Mouse (Mus musculus): ENCODE measurements around the gene Clasp1. TPM values are rescaled to one million over a fixed set of nuclear protein-coding genes. Genes with fewer than 3 reads are reported as not detected.

Clasp1 gene
- polyA plus RNA-seq (2021; fragmentation: Nextera tagmentation): 22.0 and 30.7 TPM in 2 replicates
- long read RNA-seq, experiment 1, full-length matches to known transcripts: 8 of 18 reads
- long read RNA-seq, experiment 1, partial matches to known transcripts: 8 of 18 reads
- long read RNA-seq, experiment 1, other reads (novel, unspliced or antisense): 2 of 18 reads
- long read RNA-seq, experiment 2, full-length matches to known transcripts: 21 of 47 reads
- long read RNA-seq, experiment 2, partial matches to known transcripts: 15 of 47 reads
- long read RNA-seq, experiment 2, other reads (novel, unspliced or antisense): 11 of 47 reads

GRCm38 (mm10) chr1:118388757-118389453 lies at the start of gene Clasp1:
TSS of gene Clasp1 (plus strand) at chr1:118389058.

GRCm38 (mm10) chr1:118627781-118628464 lies 239.1 kb downstream of the Clasp1 start, which contains the start of gene Tfcp2l1:
TSS of gene Tfcp2l1 (plus strand) at chr1:118627945.

Other genes with a start within 250 kb of the Clasp1 start
- not detected in 2 replicates for gene Gm29106, start 212.5 kb upstream of the Clasp1 start, polyA plus RNA-seq (2021; fragmentation: Nextera tagmentation)
- 197 and 228 TPM in 2 replicates for gene Tsn, start 77.3 kb upstream of the Clasp1 start, polyA plus RNA-seq (2021; fragmentation: Nextera tagmentation)
- gene Nifk, start 67.2 kb upstream of the Clasp1 start, polyA plus RNA-seq (2021; fragmentation: Nextera tagmentation): 36.0 and 40.3 TPM in 2 replicates
- 2.3 and 3.3 TPM in 2 replicates for gene Tfcp2l1, start 238.9 kb downstream of the Clasp1 start, polyA plus RNA-seq (2021; fragmentation: Nextera tagmentation)